Mouse (Mus musculus): ENCODE measurements around the gene Gm29644. TPM values are rescaled to one million over a fixed set of nuclear protein-coding genes. Genes with fewer than 3 reads are reported as not detected.
"Not testable (repeated sequence)": the region's sequence is repeated elsewhere in the genome, so short reads cannot be mapped to it uniquely, and the experiment has no call there.

The Gm29644 gene
- not detected for polyA plus RNA-seq (2017; shearing (Covaris generic))

- not testable (repeated sequence) for ATAC-seq
These were observed at the start of gene Gm29644, which contains the start of gene Gm29423 for GRCm38 (mm10) chrY:70303187-70303586. Gene Gm29644 (minus strand): TSS chrY:70303343. Gene Gm29423 (minus strand): TSS chrY:70303287.

- not testable (repeated sequence) for ATAC-seq
These were observed 29.6 kb downstream of the Gm29644 start, which contains the start of gene Gm21118 for GRCm38 (mm10) chrY:70273542-70273941. Gene Gm21118 (minus strand): TSS chrY:70273642.

Other genes with a start within 250 kb of the Gm29644 start
- gene Gm21118, start 29.7 kb downstream of the Gm29644 start, polyA plus RNA-seq (2017; shearing (Covaris generic)) = not detected
- not detected for gene Gm29423, start 56 bp downstream of the Gm29644 start, polyA plus RNA-seq (2017; shearing (Covaris generic))
- gene Gm20888, start 138.5 kb upstream of the Gm29644 start, polyA plus RNA-seq (2017; shearing (Covaris generic)) = not detected

All from inflammation-experienced regulatory T-cells, adult 6 months (primary cell).